Mouse (Mus musculus) C2C12 (cell line): ENCODE results near the gene Atf1.

ENCODE experiments used
- CEBPB ChIP-seq: IDR thresholded peaks from one replicate; pipeline ENCODE4 v1.6.1; 2011; ENCODE audit warnings: low read depth, mild to moderate bottlenecking, control low read depth, moderate library complexity
- CTCF ChIP-seq: IDR thresholded peaks from one replicate; pipeline ENCODE4 v1.5.1; 2011; ENCODE audit not compliant: control insufficient read depth, insufficient read depth, insufficient read length
- MAX ChIP-seq: IDR thresholded peaks from one replicate; pipeline ENCODE4 v1.6.1; 2011; ENCODE audit warnings: mild to moderate bottlenecking, control low read depth
- MYOD1 ChIP-seq: IDR thresholded peaks from one replicate; pipeline ENCODE4 v1.6.1; 2011; ENCODE audit warnings: low read depth; ENCODE audit not compliant: control insufficient read depth, insufficient read length
- USF1 ChIP-seq: IDR thresholded peaks from one replicate; pipeline ENCODE4 v1.6.1; 2011; ENCODE audit warnings: low read depth, mild to moderate bottlenecking, control low read depth, moderate library complexity

DNA sequence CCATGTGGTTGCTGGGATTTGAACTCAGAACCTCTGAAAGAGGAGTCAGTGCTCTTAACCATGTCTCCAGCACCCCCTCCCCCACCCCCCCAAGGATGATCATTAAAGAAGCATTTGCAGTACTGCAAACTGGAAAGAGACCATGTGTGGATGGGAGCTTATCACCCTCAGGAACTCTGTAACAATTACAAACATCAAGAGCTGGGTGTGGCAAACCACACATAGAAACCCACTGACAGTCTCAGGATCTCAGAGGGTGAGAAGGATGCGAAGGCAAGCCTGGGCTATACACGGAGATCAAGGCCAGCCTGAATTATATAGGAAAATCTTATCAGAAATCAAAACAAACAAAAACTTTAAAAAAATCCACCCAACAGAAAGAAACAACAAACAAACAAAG lies 78.6 kb downstream of the Atf1 start:
- TF ChIP-seq MAX (no peak), CTCF (no peak), MYOD1 (no peak), USF1 (no peak), CEBPB (no peak)
